Mouse (Mus musculus) macrophage (primary cell): ENCODE measurements around the gene Gpr152. TPM values are rescaled to one million over a fixed set of nuclear protein-coding genes. Genes with fewer than 3 reads are reported as not detected.

Experiments
- H3K27ac ChIP-seq: fragments of 350-480 bp; formaldehyde crosslinking; 2 replicates; pipeline ENCODE4 v1.9.0; 2021
- H3K36me3 ChIP-seq: fragments of 350-480 bp; formaldehyde crosslinking; 2 replicates; pipeline ENCODE4 v1.9.0; 2021; ENCODE audit errors: inconsistent target
- H3K4me3 ChIP-seq: fragments of 350-480 bp; formaldehyde crosslinking; 2 replicates; pipeline ENCODE4 v1.9.0; 2021; ENCODE audit errors: inconsistent target
- H3K79me2 ChIP-seq: fragments of 350-480 bp; formaldehyde crosslinking; 2 replicates; pipeline ENCODE4 v1.9.0; 2021; ENCODE audit errors: inconsistent target
- whole genome bisulfite sequencing: methylation state at CpG from one replicate; pipeline ENCODE4 v1.1.7; 2026; ENCODE audit warnings: inconsistent platforms; ENCODE audit not compliant: missing documents; 5-methylcytosine and 5-hydroxymethylcytosine counted together
- polyA plus RNA-seq: library from polyadenylated mRNA; stranded (reverse); fragments of 250-400 nt; gene quantifications from 3 replicates; pipeline ENCODE4 v1.2.4, GENCODE M21; 2018; ENCODE audit warnings: inconsistent platforms

Gene Gpr152
- polyA plus RNA-seq, 1 experiment from 2014 or later, result not detected

DNA sequence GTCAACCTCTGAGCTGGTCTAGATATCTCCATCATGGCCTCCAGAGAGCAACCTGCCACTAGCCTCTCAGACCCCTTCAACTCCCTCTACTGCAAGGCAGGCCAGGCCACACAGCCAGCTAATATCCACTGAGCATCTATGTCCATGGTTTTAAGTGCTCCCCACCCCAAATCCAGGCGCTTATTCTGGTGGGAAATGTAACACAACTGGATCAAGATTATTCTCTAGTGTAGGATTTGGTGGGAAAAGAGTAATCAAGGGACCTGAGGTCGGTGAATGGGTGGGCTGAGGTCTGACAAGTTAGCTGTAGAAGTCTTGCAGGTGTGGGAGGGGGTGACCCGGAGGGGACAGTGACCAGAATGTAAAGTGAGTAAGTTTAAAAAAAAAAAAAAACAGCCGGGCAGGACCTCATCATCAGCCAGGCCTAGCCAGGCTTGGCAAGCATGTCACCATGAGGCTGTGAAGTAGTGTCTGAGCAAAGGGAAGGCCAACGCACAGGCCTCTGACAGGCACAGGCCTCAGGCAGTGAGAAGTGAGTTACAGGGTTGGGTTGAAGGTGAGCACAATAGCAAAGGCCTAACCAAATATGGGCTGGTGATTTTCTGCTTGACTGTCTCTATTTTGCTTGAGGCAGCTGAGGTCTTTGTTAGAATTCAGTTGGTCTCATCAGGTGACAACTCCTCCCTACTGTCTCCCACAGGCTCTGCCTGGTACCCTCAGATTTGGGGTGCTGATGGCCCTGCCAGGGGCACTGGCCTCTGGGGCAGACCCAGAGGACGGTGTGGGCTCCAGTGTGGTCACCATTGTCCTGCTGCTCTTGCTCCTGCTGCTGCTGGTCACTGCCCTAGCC is 15.9 kb downstream of the Gpr152 start:
- no peak overlapping the region for H3K4me3 ChIP-seq
- WGBS, result 51% methylated on average over 6 of the region's 6 CpGs
- no peak overlapping the region for H3K27ac ChIP-seq
- H3K79me2 ChIP-seq, result peaks cover 7% of the 10 kb centered on the region; the same call in 1 of the 2 replicates
- H3K36me3 ChIP-seq, result peaks cover 64% of the 10 kb centered on the region

DNA sequence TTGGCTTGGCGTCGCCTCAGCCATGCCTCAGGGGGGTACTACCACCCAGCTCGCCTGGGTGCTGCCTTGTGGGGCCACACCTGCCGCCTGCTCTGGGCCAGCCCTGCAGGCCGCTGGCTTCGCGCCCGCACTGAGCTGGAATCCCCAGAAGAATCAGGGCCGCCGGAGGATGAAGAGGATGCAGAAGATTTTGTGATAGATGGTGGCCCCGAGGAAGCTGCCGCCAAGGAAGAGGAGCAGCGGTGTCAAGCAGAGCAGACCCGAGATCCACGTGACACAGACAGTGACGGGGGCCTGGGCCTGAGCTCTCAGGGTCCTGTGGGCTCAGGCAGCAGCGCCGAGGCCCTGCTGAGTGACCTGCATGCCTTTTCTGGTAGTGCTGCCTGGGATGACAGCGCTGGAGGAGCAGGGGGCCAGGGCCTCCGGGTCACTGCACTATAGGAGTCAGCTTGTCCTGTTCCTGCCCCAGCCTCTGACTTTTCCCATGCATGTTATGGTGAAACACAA is 16.5 kb downstream of the Gpr152 start:
- no peaks in the 10 kb centered on the region; the same call in 1 of the 2 replicates for H3K79me2 ChIP-seq
- H3K36me3 ChIP-seq, result peaks cover 63% of the 10 kb centered on the region
- WGBS, result 68% methylated on average over 20 of the region's 20 CpGs
- H3K27ac ChIP-seq, result no peak overlapping the region
- H3K4me3 ChIP-seq, result no peak overlapping the region

DNA sequence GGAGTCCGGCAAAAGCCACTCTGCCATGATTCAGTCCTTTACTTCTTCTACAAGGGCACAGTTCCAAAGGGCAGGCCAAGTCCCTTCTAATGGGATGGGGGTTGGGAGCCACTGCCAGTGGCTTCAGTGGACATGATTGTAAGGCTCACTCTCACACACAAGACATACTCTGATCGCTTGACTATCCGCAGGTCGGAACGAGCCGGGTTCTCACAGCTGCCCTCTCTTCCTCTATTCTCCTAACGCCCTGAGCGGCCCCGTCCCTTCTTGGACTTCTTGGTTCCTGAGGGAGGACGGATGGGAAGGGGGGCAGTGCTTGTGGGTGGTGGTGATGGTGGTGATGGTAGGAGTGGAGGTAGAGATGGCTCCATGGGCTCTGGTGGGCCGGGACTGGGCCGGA is 17.2 kb downstream of the Gpr152 start:
- H3K4me3 ChIP-seq, result no peak overlapping the region
- peaks cover 63% of the 10 kb centered on the region for H3K36me3 ChIP-seq
- WGBS, result 89% methylated on average over 11 of the region's 12 CpGs
- no peaks in the 10 kb centered on the region for H3K79me2 ChIP-seq
- H3K27ac ChIP-seq, result no peak overlapping the region

DNA sequence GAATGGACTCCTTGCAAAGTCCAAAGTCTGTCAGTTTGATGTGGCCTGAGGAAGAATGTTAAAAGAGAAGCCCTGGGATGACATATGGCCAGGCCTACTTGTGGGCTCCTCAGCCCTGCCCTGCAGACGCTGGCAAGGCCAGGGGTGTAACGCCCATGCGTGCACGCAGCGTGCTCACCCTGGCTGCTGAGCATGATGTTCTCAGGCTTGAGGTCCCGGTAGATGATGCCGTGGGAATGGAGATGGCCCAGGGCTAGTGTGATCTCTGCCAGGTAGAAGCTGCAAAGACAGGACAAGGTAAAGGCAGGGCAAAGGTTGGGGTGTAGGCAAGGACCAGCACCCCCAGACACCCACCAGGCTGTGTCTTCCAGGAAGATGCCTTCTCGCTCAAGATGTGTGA is 19.5 kb downstream of the Gpr152 start:
- Histone ChIP-seq H3K36me3 (peaks cover 42% of the 10 kb centered on the region), H3K27ac (no peak overlapping the region), H3K4me3 (no peak overlapping the region), H3K79me2 (peaks cover 12% of the 10 kb centered on the region; the same call in 1 of the 2 replicates)
- 93% methylated on average over 8 of the region's 8 CpGs for WGBS

DNA sequence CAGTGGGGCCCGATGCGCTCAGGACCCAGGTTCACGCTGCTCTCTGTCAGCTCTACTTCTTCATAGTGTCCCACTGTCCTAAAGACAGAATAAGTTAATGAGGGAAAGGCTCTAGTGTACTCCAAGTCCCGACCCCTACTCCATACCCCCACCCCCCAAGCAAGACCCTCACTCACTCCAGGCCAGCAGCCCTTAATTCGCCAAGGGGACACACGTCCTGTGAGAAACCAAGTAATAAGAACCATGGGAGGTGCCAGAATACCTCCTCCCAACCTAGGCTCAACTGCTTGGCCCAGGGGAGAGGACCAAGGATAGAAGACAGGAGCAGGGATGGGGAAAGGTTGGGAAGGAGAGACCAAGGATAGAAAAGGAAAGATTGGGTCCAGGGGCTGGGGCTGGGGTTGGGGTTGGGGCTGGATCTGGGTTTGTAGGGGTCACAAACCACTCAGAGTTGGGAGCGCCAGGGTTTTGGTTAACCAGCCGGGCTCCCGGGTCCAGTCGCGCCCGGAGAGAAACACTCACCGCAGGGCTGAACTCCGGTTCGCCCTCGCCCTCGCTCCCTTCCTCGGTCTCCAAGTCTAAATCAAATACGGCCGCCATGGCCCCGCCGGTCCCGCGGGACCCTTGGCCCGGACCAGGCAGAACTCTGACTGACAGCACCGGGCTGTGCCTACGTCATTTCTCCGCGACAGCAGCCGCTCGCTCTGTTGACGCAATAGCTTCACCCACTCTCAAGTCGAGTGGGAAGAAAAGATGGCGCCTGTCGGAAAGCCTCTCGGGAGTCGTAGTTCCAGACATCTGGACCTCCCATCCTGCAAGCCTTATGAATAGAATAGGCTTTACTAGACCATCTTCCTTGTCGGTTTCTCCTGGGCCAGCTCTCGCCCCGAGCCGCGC is 23.3 kb downstream of the Gpr152 start, which contains the start of gene Rps6kb2:
Gene Rps6kb2, minus strand, starts transcription at position 709 of the 897 bp plus-strand sequence.
- peaks cover 30% of the 10 kb centered on the region for H3K36me3 ChIP-seq
- WGBS, result 9% methylated on average over 42 of the region's 42 CpGs
- peak within 1 kb of the TSS; percentile 36 for H3K27ac ChIP-seq
- peaks cover 12% of the 10 kb centered on the region; the same call in 1 of the 2 replicates for H3K79me2 ChIP-seq
- H3K4me3 ChIP-seq, result peak within 1 kb of the TSS; percentile 84

DNA sequence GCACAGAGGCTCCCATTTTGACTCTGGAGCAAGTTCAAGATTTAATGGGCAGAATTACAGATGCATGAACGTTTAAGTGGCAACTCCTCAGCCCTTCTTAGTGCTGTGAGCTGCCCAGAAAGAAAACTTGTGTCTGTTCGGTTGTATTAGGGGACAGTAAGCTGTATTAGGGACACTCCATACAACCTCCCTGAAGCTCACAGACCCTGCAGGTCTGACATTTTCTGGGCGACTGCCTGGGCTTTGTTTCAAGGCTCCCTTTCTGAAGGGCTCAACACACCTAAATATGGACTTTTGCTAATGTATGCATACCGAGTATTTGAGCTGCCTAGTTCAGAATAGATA is 23.9 kb downstream of the Gpr152 start:
- peaks cover 25% of the 10 kb centered on the region for H3K36me3 ChIP-seq
- peak overlapping the region; percentile 84 for H3K4me3 ChIP-seq
- peak overlapping the region; percentile 36 for H3K27ac ChIP-seq
- peaks cover 12% of the 10 kb centered on the region; the same call in 1 of the 2 replicates for H3K79me2 ChIP-seq
- 39% methylated on average over 4 of the region's 4 CpGs for WGBS

DNA sequence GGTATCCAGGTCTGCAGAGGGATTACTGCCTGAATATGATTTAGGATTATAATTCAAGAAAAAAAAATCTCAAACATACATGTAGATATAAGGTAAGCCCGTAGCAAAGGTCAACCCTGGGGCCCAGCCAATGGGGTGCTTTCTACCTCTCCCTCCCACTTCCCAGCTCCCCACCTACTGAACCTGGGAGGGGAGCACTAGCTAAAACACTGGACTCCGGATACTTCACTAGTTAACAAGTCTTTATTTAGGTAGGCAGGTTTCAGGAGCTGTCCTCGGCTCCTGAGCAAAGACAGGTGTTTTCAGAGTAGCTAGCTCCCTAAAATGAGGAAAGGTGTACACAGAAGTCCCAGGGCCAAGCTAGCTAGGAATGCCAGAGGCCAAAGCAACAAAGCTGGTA is 24.5 kb downstream of the Gpr152 start:
- Histone ChIP-seq H3K36me3 (peaks cover 19% of the 10 kb centered on the region), H3K79me2 (peaks cover 12% of the 10 kb centered on the region; the same call in 1 of the 2 replicates), H3K27ac (peak overlapping the region; percentile 7; the same call in 1 of the 2 replicates), H3K4me3 (no peak overlapping the region)
- 92% methylated on average over 3 of the region's 3 CpGs for WGBS

DNA sequence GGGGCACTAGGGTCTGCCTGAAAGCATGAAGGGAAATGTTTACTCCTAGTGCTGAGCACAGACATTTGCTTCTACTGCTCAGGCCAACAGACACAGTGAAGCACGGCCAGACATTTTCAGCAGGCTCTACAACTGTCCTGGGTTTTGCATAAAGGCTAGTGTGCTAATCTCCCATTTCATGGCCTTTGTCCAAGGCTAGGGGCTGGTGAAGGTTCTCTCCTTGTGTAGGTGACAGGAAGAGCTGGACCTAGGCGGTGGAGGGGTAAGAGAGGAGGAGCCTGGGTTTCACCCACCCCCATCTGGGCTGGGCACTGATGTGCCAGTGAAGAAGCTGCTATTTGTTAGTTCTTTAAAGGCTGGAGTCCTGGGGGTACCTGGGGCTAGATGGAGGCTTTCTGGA is 25.1 kb downstream of the Gpr152 start:
- H3K27ac ChIP-seq, result 0 out of 2 replicates have a peak overlapping the region, but pooled peaks have one; percentile 7
- H3K79me2 ChIP-seq, result peaks cover 12% of the 10 kb centered on the region; the same call in 1 of the 2 replicates
- H3K4me3 ChIP-seq, result no peak overlapping the region
- WGBS, result 37% methylated on average over 2 of the region's 2 CpGs
- peaks cover 13% of the 10 kb centered on the region for H3K36me3 ChIP-seq

DNA sequence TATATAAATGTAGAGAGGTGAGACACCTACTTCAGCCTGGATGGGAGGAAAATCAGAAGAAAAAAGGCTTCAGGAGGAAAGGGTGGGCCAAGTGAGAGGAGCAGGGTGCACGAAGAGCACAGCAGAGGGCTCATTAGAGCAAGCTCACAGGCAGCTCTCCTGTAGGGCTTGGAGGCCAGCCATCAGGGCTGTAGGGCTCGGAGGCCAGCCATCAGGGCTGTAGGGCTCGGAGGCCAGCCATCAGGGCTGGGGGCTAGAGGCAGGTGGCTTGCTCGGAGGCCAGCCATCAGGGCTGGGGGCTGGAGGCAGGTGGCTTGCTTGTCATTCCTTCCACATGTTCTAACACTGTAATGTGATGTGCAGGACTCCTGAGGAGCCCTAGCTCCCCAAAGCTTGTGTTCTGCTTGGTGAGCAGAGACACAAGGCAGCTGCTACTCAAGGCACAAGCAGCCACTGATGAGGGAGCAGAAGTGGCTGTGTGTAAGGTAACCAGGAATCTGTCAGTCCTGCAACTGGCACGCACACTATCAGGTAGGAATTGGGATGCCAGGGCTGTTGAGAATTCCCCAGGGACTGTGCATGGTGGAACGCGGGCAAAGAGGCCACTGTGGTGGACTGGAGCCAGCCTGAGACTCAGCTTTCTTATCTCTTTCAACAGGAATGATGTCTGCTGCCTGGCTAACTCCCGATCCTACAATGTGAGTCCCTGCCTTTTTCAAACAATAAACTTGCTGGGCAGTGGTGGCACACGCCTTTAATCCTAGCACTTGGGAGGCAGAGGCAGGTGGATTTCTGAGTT is 27.3 kb downstream of the Gpr152 start:
- no peak overlapping the region for H3K27ac ChIP-seq
- H3K79me2 ChIP-seq, result peaks cover 11% of the 10 kb centered on the region; the same call in 1 of the 2 replicates
- 95% methylated on average over 9 of the region's 9 CpGs for whole genome bisulfite sequencing
- no peaks in the 10 kb centered on the region for H3K36me3 ChIP-seq
- no peak overlapping the region for H3K4me3 ChIP-seq

DNA sequence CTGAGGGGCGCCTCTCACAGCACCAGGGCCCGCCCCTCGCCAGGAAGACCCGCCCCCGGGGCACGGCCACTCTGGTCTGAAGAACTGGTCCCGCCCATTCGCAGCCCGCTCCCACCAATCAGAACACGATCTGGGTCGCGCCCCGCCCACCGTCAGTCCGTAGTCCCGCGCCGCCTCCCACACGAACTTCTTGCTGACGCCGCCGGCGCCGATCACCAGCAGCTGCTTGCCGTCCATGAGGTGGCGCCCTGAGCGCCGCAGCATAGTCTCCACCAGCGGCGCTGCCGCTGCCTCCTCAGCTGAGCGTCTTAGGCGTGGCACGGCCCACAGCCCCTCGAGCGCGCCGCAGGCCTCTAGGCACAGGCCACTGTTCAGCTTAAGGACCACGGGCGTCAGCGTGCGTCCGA is 29.8 kb downstream of the Gpr152 start:
- H3K36me3 ChIP-seq, result no peaks in the 10 kb centered on the region
- under 1% methylated on average over 40 of the region's 43 CpGs for WGBS
- no peaks in the 10 kb centered on the region for H3K79me2 ChIP-seq
- H3K4me3 ChIP-seq, result peak overlapping the region; percentile 21; the same call in 1 of the 2 replicates
- H3K27ac ChIP-seq, result no peak overlapping the region

DNA sequence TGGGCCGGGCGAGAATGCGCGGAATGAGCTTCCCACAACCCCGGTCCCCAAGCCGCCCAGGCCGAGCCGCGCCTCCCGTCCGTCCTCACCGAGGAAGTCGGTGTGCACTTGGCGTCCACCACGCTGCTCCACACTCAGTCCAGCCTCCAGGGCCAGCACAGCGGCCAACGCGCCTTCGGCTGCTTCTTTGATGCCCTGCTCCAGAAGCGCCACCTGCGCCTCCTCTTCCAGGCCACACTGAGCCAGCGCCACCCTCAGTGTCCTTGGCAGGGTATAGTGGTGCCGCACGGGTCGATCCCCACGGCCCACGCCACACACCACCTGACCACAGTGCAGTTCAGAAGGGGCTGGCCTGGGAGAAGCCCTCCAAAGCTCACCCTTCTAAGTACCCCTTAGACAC is 30.2 kb downstream of the Gpr152 start:
- Histone ChIP-seq H3K27ac (0 out of 2 replicates have a peak overlapping the region, but pooled peaks have one; percentile 4), H3K4me3 (peak overlapping the region; percentile 1; the same call in 1 of the 2 replicates), H3K79me2 (no peaks in the 10 kb centered on the region), H3K36me3 (no peaks in the 10 kb centered on the region)
- 12% methylated on average over 27 of the region's 27 CpGs for WGBS

DNA sequence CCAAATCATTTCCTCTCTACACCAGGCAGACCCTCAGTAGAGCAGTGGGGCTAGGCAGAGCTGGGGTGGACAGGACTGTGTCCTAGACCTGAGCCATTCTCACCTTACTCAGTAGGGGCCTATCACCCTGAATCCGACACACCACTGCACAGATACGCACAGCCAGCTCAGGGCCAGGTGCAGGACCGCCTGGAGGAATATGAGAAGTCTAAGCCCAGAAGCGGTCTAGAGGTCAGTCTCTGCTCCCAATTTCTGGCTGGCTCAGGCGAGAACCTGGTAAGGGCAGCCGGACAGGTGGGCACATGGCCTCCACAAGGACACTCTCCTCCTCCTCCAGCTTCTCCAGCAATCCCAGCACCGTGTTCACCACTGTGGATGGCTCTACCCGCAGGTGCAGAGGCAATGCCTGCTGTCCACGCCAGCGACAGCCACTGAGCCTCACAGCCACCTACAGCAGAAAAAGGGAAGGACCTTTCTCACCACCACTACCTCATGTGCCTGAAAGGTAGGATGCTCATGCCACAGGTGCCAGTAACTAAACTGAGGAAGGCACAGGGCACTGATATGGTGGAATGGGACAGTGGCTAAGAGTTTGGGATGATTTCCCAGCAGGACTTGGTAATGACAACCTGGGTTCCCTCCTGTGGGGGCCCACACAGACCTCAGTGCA is 31.3 kb downstream of the Gpr152 start:
- H3K36me3 ChIP-seq, result no peaks in the 10 kb centered on the region
- no peaks in the 10 kb centered on the region for H3K79me2 ChIP-seq
- H3K27ac ChIP-seq, result no peak overlapping the region
- H3K4me3 ChIP-seq, result no peak overlapping the region
- 91% methylated on average over 10 of the region's 10 CpGs for WGBS
